Mouse (Mus musculus): ENCODE results near the gene Kif19a. TPM values are rescaled to one million over a fixed set of nuclear protein-coding genes. Genes with fewer than 3 reads are reported as not detected.

Kif19a gene
- total RNA-seq (2021): under 1 TPM; 0.26 to 0.81 TPM

- peak; percentile 65 for DNase-seq
Measured at GRCm38 (mm10) chr11:114764820-114765818, at the start of gene Kif19a. Gene Kif19a, plus strand, starts transcription at chr11:114765388.

- no peak for DNase-seq
Measured at GRCm38 (mm10) chr11:114715531-114715930, 49.7 kb upstream of the Kif19a start.

- DNase-seq: no peak
Measured at GRCm38 (mm10) chr11:114720535-114720934, 44.7 kb upstream of the Kif19a start.

GRCm38 (mm10) chr11:114722438-114722837 is 42.8 kb upstream of the Kif19a start:
- DNase-seq: no peak

GRCm38 (mm10) chr11:114723030-114723429 is 42.2 kb upstream of the Kif19a start:
- DNase-seq: peak; percentile 27

GRCm38 (mm10) chr11:114724787-114725590 is 40.2 kb upstream of the Kif19a start:
- peak; percentile 76 for DNase-seq

- peak; percentile 81 for DNase-seq
Measured at GRCm38 (mm10) chr11:114726965-114727825, 38.0 kb upstream of the Kif19a start, which contains the start of gene Dnaic2. Gene Dnaic2, plus strand, starts transcription at chr11:114727408.

GRCm38 (mm10) chr11:114727826-114728186 is 37.4 kb upstream of the Kif19a start:
- no peak for DNase-seq

GRCm38 (mm10) chr11:114728333-114728732 is 36.9 kb upstream of the Kif19a start:
- DNase-seq: peak; percentile 37

GRCm38 (mm10) chr11:114729832-114730363 is 35.3 kb upstream of the Kif19a start:
- no peak for DNase-seq

GRCm38 (mm10) chr11:114731711-114732110 is 33.5 kb upstream of the Kif19a start:
- no peak for DNase-seq

- DNase-seq: no peak
Measured at GRCm38 (mm10) chr11:114732890-114733289, 32.3 kb upstream of the Kif19a start.

GRCm38 (mm10) chr11:114736111-114736510 is 29.1 kb upstream of the Kif19a start:
- DNase-seq: no peak

GRCm38 (mm10) chr11:114736913-114737624 is 28.1 kb upstream of the Kif19a start:
- peak; percentile 70 for DNase-seq

- peak; percentile 27 for DNase-seq
Measured at GRCm38 (mm10) chr11:114740598-114740997, 24.6 kb upstream of the Kif19a start.

GRCm38 (mm10) chr11:114741451-114741850 is 23.7 kb upstream of the Kif19a start:
- no peak for DNase-seq

GRCm38 (mm10) chr11:114745134-114745533 is 20.1 kb upstream of the Kif19a start:
- peak; percentile 97 for DNase-seq

- no peak for DNase-seq
Measured at GRCm38 (mm10) chr11:114747564-114748138, 17.5 kb upstream of the Kif19a start.

- DNase-seq: no peak
Measured at GRCm38 (mm10) chr11:114769911-114770310, 4.7 kb downstream of the Kif19a start.

GRCm38 (mm10) chr11:114771896-114772295 is 6.7 kb downstream of the Kif19a start:
- no peak for DNase-seq

- DNase-seq: peak; percentile 71
Measured at GRCm38 (mm10) chr11:114780076-114780475, 14.9 kb downstream of the Kif19a start.
